Mouse (Mus musculus) neural tube, embryonic 12.5 days (tissue): ENCODE data around the gene Nuak1. TPM values are rescaled to one million over a fixed set of nuclear protein-coding genes. Genes with fewer than 3 reads are reported as not detected.

Source experiments
- ATAC-seq: fragments of 200-750 bp; cut with Nextera tagmentation; 2 replicates; pipeline ENCODE4 v1.8.0; 2017; ENCODE audit warnings: low read depth, mild to moderate bottlenecking, moderate TSS enrichment, moderate library complexity; ENCODE audit not compliant: low FRiP score
- H3K27ac ChIP-seq: fragments of 300-500 bp; sonication (generic); 2 replicates; pipeline ENCODE4 v1.5.1; 2016
- H3K27me3 ChIP-seq: fragments of 300-500 bp; sonication (generic); replicated peaks from 2 replicates; pipeline ENCODE4 v1.6.1; 2016; ENCODE audit warnings: mild to moderate bottlenecking
- H3K36me3 ChIP-seq: fragments of 300-500 bp; sonication (generic); 2 replicates; pipeline ENCODE4 v1.6.1; 2016; ENCODE audit warnings: mild to moderate bottlenecking
- H3K4me1 ChIP-seq: fragments of 300-500 bp; sonication (generic); 2 replicates; pipeline ENCODE4 v1.6.1; 2016
- H3K4me2 ChIP-seq: fragments of 300-500 bp; sonication (generic); replicated peaks from 2 replicates; pipeline ENCODE4 v1.6.1; 2016; ENCODE audit warnings: mild to moderate bottlenecking
- H3K4me3 ChIP-seq: fragments of 300-500 bp; sonication (generic); 2 replicates; pipeline ENCODE4 v1.5.1; 2016
- H3K9ac ChIP-seq: fragments of 300-500 bp; sonication (generic); 2 replicates; pipeline ENCODE4 v1.6.1; 2016; ENCODE audit warnings: mild to moderate bottlenecking
- H3K9me3 ChIP-seq: fragments of 300-500 bp; sonication (generic); 2 replicates; pipeline ENCODE4 v1.6.1; 2016; ENCODE audit warnings: mild to moderate bottlenecking
- WGBS: fragments of 180-500 bp; shearing (Covaris S2); methylation state at CpG from one replicate; pipeline ENCODE4 v1.1.7; 2016; 5-methylcytosine and 5-hydroxymethylcytosine counted together
- polyA plus RNA-seq: library from polyadenylated mRNA; unstranded; fragments of >200 nt; fragmentation: Nextera tagmentation; extraction: Ambion mirVana; gene quantifications from 2 replicates; pipeline ENCODE4 v1.2.1, GENCODE M21; 2016

Nuak1 gene
- polyA plus RNA-seq, 1 experiment from 2014 or later, result 4.8 TPM

DNA sequence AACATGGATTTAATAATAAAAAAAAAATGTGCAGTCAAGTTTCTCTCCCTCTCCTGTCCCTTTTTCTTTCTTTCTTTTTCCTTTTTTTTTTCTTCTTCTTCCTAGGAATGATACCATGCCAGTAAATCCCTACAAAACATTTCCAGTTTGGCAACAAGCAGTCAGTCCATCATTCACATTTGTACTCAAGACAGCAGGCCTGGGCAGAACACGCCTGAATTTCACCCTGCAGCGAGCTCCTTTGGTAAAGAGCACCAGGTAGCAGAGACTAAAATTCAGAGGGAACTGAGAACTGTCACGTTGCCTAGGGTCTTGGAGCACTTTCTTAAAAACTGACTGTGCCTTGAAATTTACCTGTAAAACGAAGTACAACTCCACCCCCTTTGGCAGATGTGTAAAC is 69.2 kb downstream of the Nuak1 start:
- Histone ChIP-seq H3K4me2 (no peak overlapping the region), H3K4me1 (peaks cover 19% of the 10 kb centered on the region), H3K27me3 (no peaks in the 10 kb centered on the region), H3K27ac (no peak overlapping the region), H3K36me3 (peaks cover 22% of the 10 kb centered on the region), H3K9ac (no peak overlapping the region), H3K4me3 (no peak overlapping the region), H3K9me3 (no peaks in the 10 kb centered on the region)
- WGBS, result 58% methylated on average over 4 of the region's 4 CpGs
- no peak for ATAC-seq

DNA sequence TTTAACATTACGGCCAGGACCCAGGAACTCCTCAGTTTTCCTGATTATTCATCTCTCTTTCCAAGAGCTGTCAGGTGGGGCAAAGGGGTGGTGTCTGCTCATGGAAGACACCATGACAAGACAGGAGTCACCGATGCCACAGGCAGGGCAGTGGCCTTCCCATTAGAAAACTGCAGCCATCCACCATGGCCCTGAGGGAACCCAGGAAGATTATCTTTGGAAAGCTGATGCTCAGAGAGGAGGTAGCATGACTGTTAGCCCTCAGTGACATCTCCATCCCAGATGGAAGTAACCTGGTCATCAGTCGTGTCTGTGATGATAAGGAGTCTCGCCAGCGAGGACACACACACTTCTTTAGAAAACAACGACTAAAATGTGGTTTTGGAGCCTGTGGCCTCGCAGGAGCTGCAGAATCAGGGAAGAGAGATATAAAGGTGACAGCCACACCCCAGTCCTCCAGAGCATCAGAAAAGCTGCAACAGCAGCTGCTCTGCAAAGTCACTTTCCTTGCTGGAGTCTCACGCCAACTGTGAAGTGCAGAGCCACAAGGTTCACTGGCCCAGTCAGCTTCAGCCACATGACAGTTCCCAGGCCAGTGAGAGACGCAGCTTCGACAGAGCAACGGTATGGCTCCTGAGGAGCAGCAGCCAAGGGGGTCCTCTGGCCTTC is 70.6 kb downstream of the Nuak1 start:
- H3K27ac ChIP-seq, result no peak overlapping the region
- H3K4me2 ChIP-seq, result no peak overlapping the region
- H3K9ac ChIP-seq, result no peak overlapping the region
- ATAC-seq, result no peak
- peaks cover 18% of the 10 kb centered on the region for H3K36me3 ChIP-seq
- 90% methylated on average over 11 of the region's 11 CpGs for WGBS
- no peak overlapping the region for H3K4me3 ChIP-seq
- no peaks in the 10 kb centered on the region for H3K27me3 ChIP-seq
- no peaks in the 10 kb centered on the region for H3K9me3 ChIP-seq
- H3K4me1 ChIP-seq, result peaks cover 19% of the 10 kb centered on the region

DNA sequence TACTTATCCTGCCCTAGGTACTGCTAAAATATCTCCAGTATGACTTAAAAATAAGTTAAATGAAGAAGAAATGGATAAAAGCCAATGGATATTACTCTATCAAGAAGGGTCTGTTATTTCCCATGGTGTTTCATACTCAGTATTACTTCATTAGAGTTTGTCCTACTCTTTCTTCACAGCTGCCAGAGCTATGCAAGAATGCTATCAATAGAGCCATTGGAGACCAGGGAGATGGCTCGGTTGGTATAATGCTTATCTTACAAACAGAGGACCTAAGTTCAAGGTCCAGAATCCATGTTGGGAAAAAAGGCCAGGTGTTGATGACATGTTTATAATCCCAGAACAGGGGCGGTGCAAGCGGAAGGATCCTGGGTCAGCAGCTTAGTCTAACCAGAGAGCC is 72.2 kb downstream of the Nuak1 start:
- no peaks in the 10 kb centered on the region for H3K9me3 ChIP-seq
- no peaks in the 10 kb centered on the region for H3K27me3 ChIP-seq
- 94% methylated on average over 3 of the region's 3 CpGs for WGBS
- H3K4me1 ChIP-seq, result peaks cover 17% of the 10 kb centered on the region
- H3K36me3 ChIP-seq, result peaks cover 4% of the 10 kb centered on the region; the same call in 1 of the 2 replicates
- H3K4me3 ChIP-seq, result no peak overlapping the region
- H3K9ac ChIP-seq, result no peak overlapping the region
- H3K4me2 ChIP-seq, result no peak overlapping the region
- no peak overlapping the region for H3K27ac ChIP-seq
- no peak for ATAC-seq

DNA sequence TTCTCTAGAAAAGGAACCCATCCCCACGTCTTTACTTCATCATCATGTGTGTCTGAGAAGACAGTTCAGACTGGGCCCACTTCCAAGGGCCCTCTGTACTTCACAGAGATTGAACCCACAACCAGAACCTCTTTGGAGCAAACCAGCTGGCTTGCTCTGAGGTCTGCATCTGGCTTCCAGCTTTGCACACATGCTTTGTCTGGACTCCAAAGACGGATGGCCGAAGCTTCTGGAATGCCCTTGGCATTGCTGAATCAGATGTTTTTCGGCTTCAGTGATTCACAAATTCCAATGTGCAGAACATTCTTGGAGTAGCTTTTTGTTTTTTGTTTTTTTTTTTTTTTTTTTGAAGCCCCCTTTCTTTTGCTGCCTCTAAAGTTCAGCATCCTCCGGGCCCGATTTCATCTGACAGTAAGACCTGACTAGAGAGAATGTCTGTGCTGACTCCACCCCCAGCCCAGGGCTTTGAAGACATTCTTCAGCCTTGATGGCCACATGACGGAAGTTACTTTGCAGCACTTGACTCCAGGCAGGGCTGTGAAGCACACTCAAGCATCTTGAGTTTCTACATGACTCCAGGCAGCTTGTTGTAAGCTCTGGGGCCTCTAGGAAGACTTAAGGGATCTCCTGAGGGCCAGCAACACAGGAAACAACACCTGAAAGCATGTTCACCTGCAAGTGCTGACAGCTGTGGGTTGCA is 75.1 kb downstream of the Nuak1 start:
- 79% methylated on average over 7 of the region's 7 CpGs for WGBS
- no peak for ATAC-seq
- Histone ChIP-seq H3K27me3 (no peaks in the 10 kb centered on the region), H3K9me3 (no peaks in the 10 kb centered on the region), H3K36me3 (peaks cover 4% of the 10 kb centered on the region; the same call in 1 of the 2 replicates), H3K9ac (no peak overlapping the region), H3K4me3 (no peak overlapping the region), H3K4me2 (no peak overlapping the region), H3K27ac (no peak overlapping the region), H3K4me1 (no peaks in the 10 kb centered on the region)

DNA sequence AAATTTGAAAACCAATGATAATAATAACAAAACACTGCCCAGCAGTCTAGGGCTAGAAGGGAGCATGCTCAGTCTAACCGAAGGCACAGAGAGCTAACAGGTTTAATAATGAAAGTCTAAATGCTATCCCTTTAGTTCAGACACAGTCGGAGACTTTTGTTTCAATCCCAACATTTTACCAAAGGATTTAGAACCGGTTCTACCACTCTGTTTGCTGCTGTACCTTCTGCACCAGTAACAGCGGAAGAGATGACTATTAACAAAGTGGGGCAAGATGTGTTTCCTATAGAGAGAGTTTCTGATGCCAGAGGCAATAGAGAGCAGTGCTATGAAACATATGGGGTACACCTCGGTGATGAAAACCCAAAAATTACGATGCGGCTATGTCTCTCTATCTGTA is 76.6 kb downstream of the Nuak1 start:
- no peak for ATAC-seq
- H3K27me3 ChIP-seq, result no peaks in the 10 kb centered on the region
- no peaks in the 10 kb centered on the region for H3K9me3 ChIP-seq
- H3K4me3 ChIP-seq, result no peak overlapping the region
- H3K4me1 ChIP-seq, result no peaks in the 10 kb centered on the region
- no peak overlapping the region for H3K9ac ChIP-seq
- WGBS, result 89% methylated on average over 7 of the region's 7 CpGs
- peaks cover 1% of the 10 kb centered on the region; the same call in 1 of the 2 replicates for H3K36me3 ChIP-seq
- H3K27ac ChIP-seq, result no peak overlapping the region
- H3K4me2 ChIP-seq, result no peak overlapping the region

DNA sequence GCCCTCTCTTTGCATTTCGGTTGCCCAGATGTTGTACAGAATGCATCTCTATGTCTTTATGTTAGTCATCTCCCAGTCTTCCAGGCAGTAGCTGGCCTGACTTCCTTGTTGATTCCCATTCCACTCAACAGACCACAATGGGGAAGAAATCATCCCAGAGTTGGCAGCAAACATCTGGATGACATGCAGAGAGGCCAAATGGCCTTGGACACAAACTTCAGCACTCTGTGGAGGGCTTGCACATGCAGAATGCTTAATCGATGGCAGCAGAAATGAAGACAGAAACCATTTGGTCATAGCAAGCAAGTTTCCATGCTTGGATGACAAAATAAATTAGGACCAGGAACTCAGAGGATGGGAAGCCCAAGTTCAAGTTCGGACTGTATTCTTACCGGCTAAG is 79.4 kb downstream of the Nuak1 start:
- ATAC-seq, result no peak
- no peak overlapping the region for H3K27ac ChIP-seq
- H3K9ac ChIP-seq, result no peak overlapping the region
- WGBS, result 93% methylated on average over 4 of the region's 4 CpGs
- no peaks in the 10 kb centered on the region for H3K27me3 ChIP-seq
- H3K4me3 ChIP-seq, result no peak overlapping the region
- H3K36me3 ChIP-seq, result no peaks in the 10 kb centered on the region
- H3K9me3 ChIP-seq, result no peaks in the 10 kb centered on the region
- no peak overlapping the region for H3K4me2 ChIP-seq
- no peaks in the 10 kb centered on the region for H3K4me1 ChIP-seq

DNA sequence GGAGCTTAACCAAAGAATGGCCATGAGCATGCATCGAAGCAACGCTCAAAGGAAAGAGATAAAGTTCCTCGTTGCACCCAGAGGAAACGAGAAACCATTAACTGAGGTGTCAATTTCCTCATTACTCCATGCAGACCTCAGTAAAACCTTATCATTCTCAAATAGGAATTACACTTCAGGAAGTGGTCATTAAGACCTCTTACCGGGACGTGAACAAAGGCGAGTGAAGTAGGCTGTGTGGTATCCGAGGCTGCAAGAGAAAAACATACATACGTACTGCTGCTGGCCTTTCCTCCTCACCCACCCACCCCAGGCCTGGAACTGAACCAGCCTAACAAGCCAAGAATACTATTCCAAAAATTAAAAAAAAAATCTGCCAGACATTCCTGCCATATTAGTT is 80.0 kb downstream of the Nuak1 start:
- H3K36me3 ChIP-seq, result no peaks in the 10 kb centered on the region
- no peaks in the 10 kb centered on the region for H3K27me3 ChIP-seq
- WGBS, result 73% methylated on average over 9 of the region's 9 CpGs
- H3K4me3 ChIP-seq, result no peak overlapping the region
- H3K9me3 ChIP-seq, result no peaks in the 10 kb centered on the region
- H3K4me1 ChIP-seq, result no peaks in the 10 kb centered on the region
- H3K27ac ChIP-seq, result no peak overlapping the region
- H3K4me2 ChIP-seq, result no peak overlapping the region
- ATAC-seq, result no peak
- no peak overlapping the region for H3K9ac ChIP-seq

DNA sequence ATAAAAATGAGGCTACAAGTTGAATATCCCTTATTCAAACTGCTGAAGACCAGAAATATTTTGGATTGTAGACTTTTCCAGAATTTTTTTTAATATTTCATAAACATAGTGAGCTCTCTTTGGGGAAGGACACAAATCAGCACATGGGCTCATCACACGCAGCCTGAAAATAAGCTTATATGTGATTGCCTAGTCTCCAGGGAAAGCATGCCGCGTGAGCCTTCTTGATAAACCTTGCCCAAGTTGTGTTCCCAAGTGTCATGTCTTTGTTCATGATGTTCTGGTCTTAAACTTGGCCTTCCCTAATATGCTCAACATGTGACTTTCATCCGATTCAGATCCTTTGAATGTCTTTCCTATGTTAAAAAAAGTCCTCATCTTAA is 81.7 kb downstream of the Nuak1 start:
- Histone ChIP-seq H3K9ac (no peak overlapping the region), H3K4me1 (no peaks in the 10 kb centered on the region), H3K27me3 (no peaks in the 10 kb centered on the region), H3K36me3 (no peaks in the 10 kb centered on the region), H3K4me3 (no peak overlapping the region), H3K9me3 (no peaks in the 10 kb centered on the region), H3K4me2 (no peak overlapping the region), H3K27ac (no peak overlapping the region)
- ATAC-seq, result no peak
- WGBS, result 90% methylated on average over 4 of the region's 4 CpGs

DNA sequence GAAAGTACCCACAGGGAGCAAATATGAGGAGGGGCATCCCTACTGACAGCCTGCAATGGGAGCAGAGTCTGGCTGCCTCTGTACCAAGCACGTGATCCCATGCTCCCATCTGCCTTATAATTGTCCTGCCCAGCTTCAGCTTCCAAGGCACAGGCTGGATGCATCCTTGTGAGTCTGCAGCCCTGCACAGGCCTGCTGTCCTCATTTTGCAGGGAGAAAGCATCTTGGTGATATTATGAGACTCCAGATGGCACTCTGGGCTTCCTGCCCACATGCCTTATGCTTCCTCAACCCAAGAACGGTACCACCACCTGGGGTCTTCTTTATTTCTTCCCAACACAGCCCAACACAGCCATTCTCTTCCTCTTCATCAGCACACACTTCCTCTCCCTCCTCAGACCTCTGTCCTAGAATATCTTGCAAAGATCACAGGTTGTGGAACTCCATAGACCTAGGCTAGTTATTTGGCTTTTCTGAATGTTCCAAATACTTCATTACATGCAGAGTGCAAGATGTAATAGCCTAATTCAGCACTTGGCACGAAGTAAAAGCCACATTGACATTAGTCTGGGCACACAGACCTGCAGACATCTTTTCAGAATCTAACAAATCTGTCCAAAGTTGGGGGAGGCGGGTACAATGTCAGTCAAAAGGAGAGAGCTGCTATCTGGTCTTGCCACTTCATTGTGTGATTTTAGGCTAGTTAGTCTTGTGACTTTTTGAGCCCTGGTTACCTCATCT is 82.2 kb downstream of the Nuak1 start:
- H3K36me3 ChIP-seq, result no peaks in the 10 kb centered on the region
- H3K4me3 ChIP-seq, result no peak overlapping the region
- H3K9ac ChIP-seq, result no peak overlapping the region
- no peaks in the 10 kb centered on the region for H3K27me3 ChIP-seq
- WGBS, result 74% methylated on average over 4 of the region's 4 CpGs
- no peak overlapping the region for H3K4me2 ChIP-seq
- no peaks in the 10 kb centered on the region for H3K4me1 ChIP-seq
- H3K27ac ChIP-seq, result no peak overlapping the region
- no peak for ATAC-seq
- no peaks in the 10 kb centered on the region for H3K9me3 ChIP-seq

DNA sequence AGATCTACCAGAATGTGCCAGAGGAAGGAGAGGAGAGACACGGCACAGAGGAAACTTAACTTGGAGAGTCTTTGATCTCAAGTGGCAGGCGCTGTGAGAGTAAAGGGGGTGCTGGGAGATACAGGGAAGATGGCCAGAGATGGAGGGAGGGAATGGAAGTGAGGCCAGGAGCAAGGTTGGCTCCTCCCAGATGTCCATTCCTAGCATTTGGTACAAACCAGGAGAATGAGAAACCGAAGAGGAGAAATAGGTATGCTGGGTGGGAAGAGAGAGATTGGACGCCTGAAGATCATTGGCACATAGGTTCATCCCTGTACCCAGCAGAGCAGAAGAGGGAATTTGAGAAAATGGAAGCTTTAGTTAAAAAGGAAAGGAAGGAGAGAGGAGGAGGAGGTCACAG is 82.8 kb downstream of the Nuak1 start:
- H3K4me1 ChIP-seq, result no peaks in the 10 kb centered on the region
- no peaks in the 10 kb centered on the region for H3K27me3 ChIP-seq
- no peak overlapping the region for H3K9ac ChIP-seq
- H3K9me3 ChIP-seq, result no peaks in the 10 kb centered on the region
- WGBS, result 86% methylated on average over 4 of the region's 4 CpGs
- H3K27ac ChIP-seq, result no peak overlapping the region
- ATAC-seq, result no peak
- no peak overlapping the region for H3K4me2 ChIP-seq
- H3K4me3 ChIP-seq, result no peak overlapping the region
- no peaks in the 10 kb centered on the region for H3K36me3 ChIP-seq

DNA sequence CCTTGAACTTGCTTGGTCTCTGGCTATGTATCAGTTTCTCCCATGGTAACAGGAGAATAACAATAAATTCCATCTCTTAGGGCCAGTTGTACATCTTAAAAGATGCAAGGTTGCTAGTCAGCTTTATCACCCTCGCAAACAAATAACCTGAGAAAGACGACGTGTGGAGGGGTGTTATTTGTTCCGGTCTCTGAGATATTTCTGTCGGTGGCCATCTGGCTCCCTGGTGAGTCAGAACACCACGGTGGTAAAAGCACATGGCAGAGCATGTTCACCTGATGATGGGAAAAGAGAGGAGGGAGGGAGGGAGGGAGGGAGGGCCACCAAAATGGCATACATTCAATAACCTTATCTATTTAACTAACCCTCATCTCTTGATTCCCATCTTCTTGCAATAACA is 86.1 kb downstream of the Nuak1 start:
- Histone ChIP-seq H3K27ac (no peak overlapping the region), H3K4me1 (no peaks in the 10 kb centered on the region), H3K9ac (no peak overlapping the region), H3K9me3 (no peaks in the 10 kb centered on the region), H3K27me3 (no peaks in the 10 kb centered on the region), H3K36me3 (no peaks in the 10 kb centered on the region), H3K4me2 (no peak overlapping the region), H3K4me3 (no peak overlapping the region)
- no peak for ATAC-seq
- 69% methylated on average over 6 of the region's 6 CpGs for WGBS

DNA sequence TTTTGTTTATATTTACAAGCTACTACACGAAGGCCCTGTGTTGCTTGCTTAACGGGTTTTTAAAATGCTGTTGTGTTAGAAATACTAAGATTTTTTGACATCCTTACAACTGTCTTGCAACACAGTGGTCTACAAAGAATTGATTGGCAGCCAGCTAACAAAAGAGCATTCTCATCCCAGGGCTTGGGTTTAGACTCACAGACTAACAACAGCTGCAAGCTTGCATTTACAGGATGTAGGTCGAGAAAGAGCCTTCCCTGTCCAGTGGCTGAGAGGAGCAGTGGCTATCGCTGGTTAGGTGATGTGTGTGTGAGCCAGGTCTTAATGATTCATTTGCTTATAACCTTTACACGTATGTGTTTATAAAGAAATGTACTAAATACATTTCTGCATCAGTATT is 94.7 kb downstream of the Nuak1 start:
- Histone ChIP-seq H3K9me3 (no peaks in the 10 kb centered on the region), H3K36me3 (no peaks in the 10 kb centered on the region), H3K4me1 (no peaks in the 10 kb centered on the region), H3K27me3 (no peaks in the 10 kb centered on the region), H3K4me2 (no peak overlapping the region), H3K9ac (no peak overlapping the region), H3K4me3 (no peak overlapping the region), H3K27ac (no peak overlapping the region)
- ATAC-seq, result no peak
- WGBS, result 77% methylated on average over 5 of the region's 5 CpGs
